Mouse (Mus musculus) heart, adult 10 weeks (tissue): ENCODE data around the gene Bicc1. TPM values are rescaled to one million over a fixed set of nuclear protein-coding genes. Genes with fewer than 3 reads are reported as not detected.

ENCODE experiments used
- polyA plus RNA-seq: library from polyadenylated mRNA; stranded (reverse); fragments of 350-450 nt; fragmentation: Illumina TruSeq; extraction: RNeasy Lipid Tissue Mini Kit (QIAGEN cat#74804); gene quantifications from one replicate; pipeline ENCODE4 v1.2.3, GENCODE M21; 2014; ENCODE audit warnings: low read depth, low replicate concordance

Gene Bicc1
- polyA plus RNA-seq, result 15.5 TPM

GRCm38 (mm10) chr10:71159676-71160235 is at the start of gene Bicc1:
Gene Bicc1, minus strand, starts transcription at chr10:71159700.

Other genes with a start within 250 kb of the Bicc1 start
- gene Tfam, start 78.6 kb upstream of the Bicc1 start, polyA plus RNA-seq, result 52.3 TPM
- 64.8 TPM for gene Ube2d1, start 125.6 kb upstream of the Bicc1 start, polyA plus RNA-seq
- 300 TPM for gene Cisd1, start 185.3 kb upstream of the Bicc1 start, polyA plus RNA-seq
- 9.6 TPM for gene Ipmk, start 188.1 kb upstream of the Bicc1 start, polyA plus RNA-seq